In the genomic region with DNA sequence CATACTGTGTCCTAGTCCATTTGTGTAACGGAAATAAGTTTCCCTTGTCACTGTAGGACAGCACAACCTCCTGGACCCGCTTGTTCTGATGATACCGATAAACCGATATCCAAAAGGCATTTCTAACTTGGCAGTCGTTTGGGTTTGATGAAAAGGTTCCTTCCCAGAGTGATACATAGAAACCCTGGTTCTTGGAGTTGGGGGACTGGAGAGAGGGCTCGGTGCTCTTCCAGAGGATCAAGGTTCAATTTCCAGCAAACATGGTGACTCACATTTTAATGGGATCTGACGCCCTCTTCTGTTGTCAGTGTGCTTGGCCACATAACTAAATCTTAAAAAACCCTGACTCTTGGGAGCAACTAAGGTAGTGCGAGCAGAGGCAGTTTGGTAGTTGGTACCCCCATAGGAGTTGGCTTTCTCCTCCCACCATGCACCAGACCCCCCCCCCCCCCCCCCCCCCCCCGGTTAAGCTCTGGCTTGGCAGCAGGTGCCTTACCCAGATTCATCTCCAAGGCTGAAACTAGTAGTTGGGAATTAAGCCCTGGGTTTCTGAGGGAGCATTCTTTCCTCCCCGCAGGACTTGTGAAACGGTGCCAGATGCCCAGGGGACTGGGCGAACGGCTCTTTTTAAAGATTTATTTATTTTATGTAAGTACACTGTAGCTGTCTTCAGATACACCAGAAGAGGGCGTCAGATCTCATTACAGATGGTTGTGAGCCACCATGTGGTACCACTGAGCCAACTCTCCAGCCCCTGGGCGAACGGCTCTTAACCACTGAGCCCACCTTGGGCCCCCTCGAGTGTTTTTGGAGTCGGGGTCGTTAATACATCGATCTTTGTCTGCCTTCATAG, we compare ENCODE assay signal across 8 mouse cellular contexts. TPM values are rescaled to one million over a fixed set of nuclear protein-coding genes. Genes with fewer than 3 reads are reported as not detected.
DNase-seq lines count a peak whose midpoint lies in the region; ATAC-seq and TF ChIP-seq lines count a peak whose summit lies in the region.

No protein-coding gene starts in this region.

- peak overlapping the region; percentile 70 for H3K4me2 ChIP-seq in intestine, embryonic 15.5 days (replicated peaks)
- peak overlapping the region; percentile 87 for H3K4me2 ChIP-seq in midbrain, embryonic 12.5 days (replicated peaks)

- WGBS in intestine, embryonic 15.5 days, result 8% methylated on average over 20 of the region's 20 CpGs
- WGBS in midbrain, embryonic 12.5 days, result 13% methylated on average over 18 of the region's 20 CpGs

- DNase-seq in cerebellum, postnatal 14 days, result peak; percentile 33 to 44
- DNase-seq in cerebellum, adult 9-11 months, result no peak
- peak; percentile 76 for DNase-seq in 3T3-L1 (ENCODE audit: low read depth, low spot score)
- DNase-seq in right cerebral cortex, postnatal 25 days, result no peak
- no peak for DNase-seq in layer of hippocampus, adult 9-10 months (ENCODE audit: low spot score)

- peaks cover 29% of the 10 kb centered on the region for H3K36me3 ChIP-seq in intestine, embryonic 15.5 days
- peaks cover 40% of the 10 kb centered on the region for H3K36me3 ChIP-seq in midbrain, embryonic 12.5 days

- no peaks in the 10 kb centered on the region for H3K27me3 ChIP-seq in intestine, embryonic 15.5 days (replicated peaks)
- H3K27me3 ChIP-seq in midbrain, embryonic 12.5 days, result no peaks in the 10 kb centered on the region

- H3K9me3 ChIP-seq in intestine, embryonic 15.5 days, result no peaks in the 10 kb centered on the region
- no peaks in the 10 kb centered on the region for H3K9me3 ChIP-seq in midbrain, embryonic 12.5 days

- peak; percentile 42 for ATAC-seq in intestine, embryonic 15.5 days
- no peak; the same call in 1 of the 2 replicates for ATAC-seq in midbrain, embryonic 12.5 days (ENCODE audit: low FRiP score, low read depth)

- TF ChIP-seq CTCF in cortical plate, adult 2 months (IDR thresholded peaks at IDR 0.05; ENCODE audit: extremely low read depth, insufficient read depth, low read length), result peak; percentile 19; the same call in 1 of the 2 replicates

- H3K4me3 ChIP-seq in cortical plate, adult 2 months (ENCODE audit: insufficient read depth, low read length), result peak overlapping the region; percentile 85
- H3K4me3 ChIP-seq in intestine, embryonic 15.5 days (replicated peaks), result peak overlapping the region; percentile 91
- peak overlapping the region; percentile 68 for H3K4me3 ChIP-seq in midbrain, embryonic 12.5 days

- 0 out of 2 replicates have a peak, but pooled peaks cover 2% of the 10 kb centered on the region for H3K4me1 ChIP-seq in cortical plate, adult 2 months (ENCODE audit: control insufficient read depth, insufficient read depth, low read length)
- peaks cover 13% of the 10 kb centered on the region for H3K4me1 ChIP-seq in intestine, embryonic 15.5 days (replicated peaks)
- peaks cover 19% of the 10 kb centered on the region for H3K4me1 ChIP-seq in midbrain, embryonic 12.5 days

- H3K9ac ChIP-seq in intestine, embryonic 15.5 days, result peak overlapping the region; percentile 94
- peak overlapping the region; percentile 67 for H3K9ac ChIP-seq in midbrain, embryonic 12.5 days (replicated peaks)

- H3K27ac ChIP-seq in cortical plate, adult 2 months (ENCODE audit: insufficient read depth, low read length), result peak overlapping the region; percentile 48; the same call in 1 of the 2 replicates
- peak overlapping the region; percentile 90 for H3K27ac ChIP-seq in intestine, embryonic 15.5 days
- peak overlapping the region; percentile 50; the same call in 1 of the 2 replicates for H3K27ac ChIP-seq in midbrain, embryonic 12.5 days (replicated peaks)

- 0 out of 2 replicates have a peak, but pooled peaks have one; percentile 13 for TF ChIP-seq POLR2A in cortical plate, adult 2 months (IDR thresholded peaks at IDR 0.05; ENCODE audit: extremely low read depth, insufficient read depth, low read length)

RNA-seq across cellular contexts. Expression of a gene that starts 1.1 kb away (rescaled TPM):
- polyA plus RNA-seq in cortical plate, adult 2 months (2012; rRNA removed), result 18.6 and 20.5 TPM in 2 replicates
- polyA plus RNA-seq in intestine, embryonic 15.5 days (2015; fragmentation: Nextera tagmentation; extraction: Ambion mirVana), result 81.1 and 96.9 TPM in 2 replicates
- polyA plus RNA-seq in midbrain, embryonic 12.5 days (2016; fragmentation: Nextera tagmentation; extraction: Ambion mirVana), result 48.5 and 55.0 TPM in 2 replicates

RNA-seq across cellular contexts. Expression of a gene that starts 9.0 kb away (rescaled TPM):
- 43.6 and 48.0 TPM in 2 replicates for polyA plus RNA-seq in cortical plate, adult 2 months (2012; rRNA removed)
- 149 and 167 TPM in 2 replicates for polyA plus RNA-seq in intestine, embryonic 15.5 days (2015; fragmentation: Nextera tagmentation; extraction: Ambion mirVana)
- polyA plus RNA-seq in midbrain, embryonic 12.5 days (2016; fragmentation: Nextera tagmentation; extraction: Ambion mirVana), result 150 and 161 TPM in 2 replicates

RNA-seq across cellular contexts. Expression of a gene that starts 10.0 kb away (rescaled TPM):
- 0.50 and 0.68 TPM in 2 replicates for polyA plus RNA-seq in cortical plate, adult 2 months (2012; rRNA removed)
- 0.40 and 0.56 TPM in 2 replicates for polyA plus RNA-seq in intestine, embryonic 15.5 days (2015; fragmentation: Nextera tagmentation; extraction: Ambion mirVana)
- 0.55 and 0.65 TPM in 2 replicates for polyA plus RNA-seq in midbrain, embryonic 12.5 days (2016; fragmentation: Nextera tagmentation; extraction: Ambion mirVana)

RNA-seq across cellular contexts. Expression of a gene that starts 21.5 kb away (rescaled TPM):
- polyA plus RNA-seq in cortical plate, adult 2 months (2012; rRNA removed), result 93.6 and 95.9 TPM in 2 replicates
- polyA plus RNA-seq in intestine, embryonic 15.5 days (2015; fragmentation: Nextera tagmentation; extraction: Ambion mirVana), result 73.9 and 74.9 TPM in 2 replicates
- 54.1 and 54.6 TPM in 2 replicates for polyA plus RNA-seq in midbrain, embryonic 12.5 days (2016; fragmentation: Nextera tagmentation; extraction: Ambion mirVana)

RNA-seq across cellular contexts. Expression of a gene that starts 44.5 kb away (rescaled TPM):
- 1.3 and 1.8 TPM in 2 replicates for polyA plus RNA-seq in cortical plate, adult 2 months (2012; rRNA removed)
- polyA plus RNA-seq in intestine, embryonic 15.5 days (2015; fragmentation: Nextera tagmentation; extraction: Ambion mirVana), result 3.2 and 9.0 TPM in 2 replicates
- 0.52 and 0.75 TPM in 2 replicates for polyA plus RNA-seq in midbrain, embryonic 12.5 days (2016; fragmentation: Nextera tagmentation; extraction: Ambion mirVana)

Comparison
In these comparisons a context has a peak if more than half of its experiments do, and no peak if none do; other contexts are left out.
1. DNase-seq: peak in cerebellum, postnatal 14 days (2 of 2) and 3T3-L1 (single experiment); none in cerebellum, adult 9-11 months (single experiment), right cerebral cortex, postnatal 25 days (single experiment) and layer of hippocampus, adult 9-10 months (single experiment).
2. Peak in every context shown above with its lines, with median percentiles within 50 percentile points of each other: H3K27ac ChIP-seq and H3K4me3 ChIP-seq.